Mouse (Mus musculus) layer of hippocampus, postnatal 36 days (tissue): ENCODE measurements around the gene Atp23. TPM values are rescaled to one million over a fixed set of nuclear protein-coding genes. Genes with fewer than 3 reads are reported as not detected.
A peak's percentile ranks its signal among the peaks of the same experiment; 100 is the strongest.

Experiments
- DNase-seq, 2 experiments: peaks; one replicate each; pipeline ENCODE4 v3.0.0; 2022
- total RNA-seq, 2 experiments: library from RNA; stranded (reverse); gene quantifications; 2 replicates each; pipeline ENCODE4 v1.2.3; 2021

Gene Atp23
- total RNA-seq, 2 experiments from 2014 or later = 9.2 to 9.5 TPM

- no peak for DNase-seq
These were observed 10.3 kb upstream of the Atp23 start for GRCm38 (mm10) chr10:126911479-126911878.

GRCm38 (mm10) chr10:126906811-126907210, 5.7 kb upstream of the Atp23 start:
- DNase-seq = no peak

GRCm38 (mm10) chr10:126905650-126906075, 4.5 kb upstream of the Atp23 start:
- DNase-seq = peak; percentile 89 to 90

GRCm38 (mm10) chr10:126905086-126905485, 3.9 kb upstream of the Atp23 start:
- DNase-seq = no peak

GRCm38 (mm10) chr10:126904221-126904620, 3.1 kb upstream of the Atp23 start:
- no peak for DNase-seq

- DNase-seq = no peak
These were observed 311 bp upstream of the Atp23 start for GRCm38 (mm10) chr10:126901488-126901843.

- DNase-seq = no peak
These were observed 5.3 kb downstream of the Atp23 start for GRCm38 (mm10) chr10:126895891-126896290.

- no peak for DNase-seq
These were observed 7.1 kb downstream of the Atp23 start for GRCm38 (mm10) chr10:126894061-126894460.

GRCm38 (mm10) chr10:126893145-126893544, 8.0 kb downstream of the Atp23 start:
- no peak for DNase-seq

- DNase-seq = no peak
These were observed 27.4 kb downstream of the Atp23 start for GRCm38 (mm10) chr10:126873755-126874154.

- no peak for DNase-seq
These were observed 28.9 kb downstream of the Atp23 start for GRCm38 (mm10) chr10:126872256-126872655.

GRCm38 (mm10) chr10:126869372-126870318, 31.5 kb downstream of the Atp23 start:
- DNase-seq = peak; percentile 77 to 85

GRCm38 (mm10) chr10:126865284-126865683, 35.9 kb downstream of the Atp23 start:
- DNase-seq = no peak

- no peak for DNase-seq
These were observed 39.0 kb downstream of the Atp23 start for GRCm38 (mm10) chr10:126862193-126862592.

- DNase-seq = peak; percentile 31 to 52
These were observed 47.9 kb downstream of the Atp23 start for GRCm38 (mm10) chr10:126853286-126853685.

- DNase-seq = peak; percentile 53 to 54
These were observed 55.7 kb downstream of the Atp23 start for GRCm38 (mm10) chr10:126845309-126845911.

GRCm38 (mm10) chr10:126844689-126845088, 56.5 kb downstream of the Atp23 start:
- DNase-seq = peak; percentile 66 to 67

- no peak for DNase-seq
These were observed 60.9 kb downstream of the Atp23 start for GRCm38 (mm10) chr10:126840266-126840665.

- no peak for DNase-seq
These were observed 68.1 kb downstream of the Atp23 start for GRCm38 (mm10) chr10:126833006-126833405.

- DNase-seq = no peak
These were observed 69.8 kb downstream of the Atp23 start for GRCm38 (mm10) chr10:126831329-126831728.

GRCm38 (mm10) chr10:126828618-126829017, 72.5 kb downstream of the Atp23 start:
- DNase-seq = no peak

GRCm38 (mm10) chr10:126827941-126828593, 73.1 kb downstream of the Atp23 start:
- no peak for DNase-seq

GRCm38 (mm10) chr10:126826982-126827381, 74.2 kb downstream of the Atp23 start:
- DNase-seq = no peak
